Mouse (Mus musculus): ENCODE data around the gene Fam227a. TPM values are rescaled to one million over a fixed set of nuclear protein-coding genes. Genes with fewer than 3 reads are reported as not detected.

The Fam227a gene
- polyA plus RNA-seq (2016; fragmentation: Nextera tagmentation; extraction: Ambion mirVana): 1.8 and 2.5 TPM in 2 replicates

GRCm38 (mm10) chr15:79658531-79659375 lies at the start of gene Fam227a, which contains the start of gene Cby1:
Gene Fam227a, minus strand, starts transcription at chr15:79658956.
Gene Cby1, plus strand, starts transcription at chr15:79659199.
- peak; percentile 99 for DNase-seq (ENCODE audit: extremely low spot score, low spot score)
- Histone ChIP-seq H3K27me3 (ENCODE audit: poor library complexity, severe bottlenecking) (no peaks in the 10 kb centered on the region), H3K36me3 (replicated peaks) (peaks cover 30% of the 10 kb centered on the region), H3K4me3 (peak within 1 kb of the TSS; percentile 80), H3K4me1 (peaks cover 15% of the 10 kb centered on the region), H3K9me3 (peaks cover 5% of the 10 kb centered on the region; the same call in 1 of the 2 replicates), H3K27ac (peak within 1 kb of the TSS; percentile 99)
- WGBS: under 1% methylated on average over 55 of the region's 55 CpGs

GRCm38 (mm10) chr15:79708229-79708822 lies 49.6 kb upstream of the Fam227a start:
- 90% methylated on average over 5 of the region's 5 CpGs for WGBS
- Histone ChIP-seq H3K4me3 (no peak overlapping the region), H3K36me3 (replicated peaks) (peaks cover 74% of the 10 kb centered on the region)

GRCm38 (mm10) chr15:79706603-79707214 lies 48.0 kb upstream of the Fam227a start:
- no peaks in the 10 kb centered on the region for H3K27me3 ChIP-seq (ENCODE audit: poor library complexity, severe bottlenecking)
- DNase-seq (ENCODE audit: extremely low spot score, low spot score): no peak
- no peak overlapping the region for H3K4me3 ChIP-seq
- H3K9me3 ChIP-seq: no peaks in the 10 kb centered on the region
- peaks cover 58% of the 10 kb centered on the region for H3K36me3 ChIP-seq (replicated peaks)
- no peaks in the 10 kb centered on the region for H3K4me1 ChIP-seq
- no peak overlapping the region for H3K27ac ChIP-seq
- 93% methylated on average over 17 of the region's 17 CpGs for WGBS

More at GRCm38 (mm10) chr15:79708229-79708822, 49.6 kb upstream of the Fam227a start:
- Histone ChIP-seq H3K27ac (no peak overlapping the region), H3K27me3 (ENCODE audit: poor library complexity, severe bottlenecking) (no peaks in the 10 kb centered on the region), H3K9me3 (no peaks in the 10 kb centered on the region), H3K4me1 (no peaks in the 10 kb centered on the region)
- no peak for DNase-seq (ENCODE audit: extremely low spot score, low spot score)

GRCm38 (mm10) chr15:79697558-79698187 lies 38.9 kb upstream of the Fam227a start:
- H3K4me1 ChIP-seq: peaks cover 36% of the 10 kb centered on the region
- no peak for DNase-seq (ENCODE audit: extremely low spot score, low spot score)
- H3K27ac ChIP-seq: 0 out of 2 replicates have a peak overlapping the region, but pooled peaks have one; percentile 16
- no peaks in the 10 kb centered on the region for H3K27me3 ChIP-seq (ENCODE audit: poor library complexity, severe bottlenecking)
- no peaks in the 10 kb centered on the region for H3K9me3 ChIP-seq
- H3K36me3 ChIP-seq (replicated peaks): peaks cover 56% of the 10 kb centered on the region
- no peak overlapping the region for H3K4me3 ChIP-seq
- WGBS: 87% methylated on average over 9 of the region's 9 CpGs

GRCm38 (mm10) chr15:79697011-79697410 lies 38.3 kb upstream of the Fam227a start:
- peaks cover 42% of the 10 kb centered on the region for H3K4me1 ChIP-seq
- 86% methylated on average over 6 of the region's 6 CpGs for WGBS
- no peaks in the 10 kb centered on the region for H3K9me3 ChIP-seq
- no peaks in the 10 kb centered on the region for H3K27me3 ChIP-seq (ENCODE audit: poor library complexity, severe bottlenecking)
- no peak for DNase-seq (ENCODE audit: extremely low spot score, low spot score)
- H3K36me3 ChIP-seq (replicated peaks): peaks cover 56% of the 10 kb centered on the region
- H3K4me3 ChIP-seq: no peak overlapping the region
- H3K27ac ChIP-seq: 0 out of 2 replicates have a peak overlapping the region, but pooled peaks have one; percentile 16

GRCm38 (mm10) chr15:79696508-79696907 lies 37.8 kb upstream of the Fam227a start:
- Histone ChIP-seq H3K4me3 (no peak overlapping the region), H3K4me1 (peaks cover 47% of the 10 kb centered on the region), H3K9me3 (no peaks in the 10 kb centered on the region), H3K27me3 (ENCODE audit: poor library complexity, severe bottlenecking) (no peaks in the 10 kb centered on the region), H3K36me3 (replicated peaks) (peaks cover 56% of the 10 kb centered on the region), H3K27ac (no peak overlapping the region)
- DNase-seq (ENCODE audit: extremely low spot score, low spot score): no peak
- 92% methylated on average over 2 of the region's 2 CpGs for WGBS

GRCm38 (mm10) chr15:79695516-79695915 lies 36.8 kb upstream of the Fam227a start:
- Histone ChIP-seq H3K27me3 (ENCODE audit: poor library complexity, severe bottlenecking) (no peaks in the 10 kb centered on the region), H3K4me3 (no peak overlapping the region), H3K4me1 (peaks cover 54% of the 10 kb centered on the region), H3K27ac (no peak overlapping the region), H3K36me3 (replicated peaks) (peaks cover 56% of the 10 kb centered on the region), H3K9me3 (no peaks in the 10 kb centered on the region)
- WGBS: 76% methylated on average over 3 of the region's 3 CpGs
- no peak for DNase-seq (ENCODE audit: extremely low spot score, low spot score)

GRCm38 (mm10) chr15:79694512-79694911 lies 35.8 kb upstream of the Fam227a start:
- H3K4me1 ChIP-seq: peaks cover 61% of the 10 kb centered on the region

GRCm38 (mm10) chr15:79693740-79694139 lies 35.0 kb upstream of the Fam227a start:
- Histone ChIP-seq H3K4me3 (peak overlapping the region; percentile 16; the same call in 1 of the 2 replicates), H3K27me3 (ENCODE audit: poor library complexity, severe bottlenecking) (peaks cover 4% of the 10 kb centered on the region; the same call in 1 of the 2 replicates), H3K36me3 (replicated peaks) (peaks cover 48% of the 10 kb centered on the region), H3K9me3 (no peaks in the 10 kb centered on the region), H3K4me1 (peaks cover 68% of the 10 kb centered on the region), H3K27ac (no peak overlapping the region)
- WGBS: 88% methylated on average over 11 of the region's 11 CpGs
- DNase-seq (ENCODE audit: extremely low spot score, low spot score): no peak

More at GRCm38 (mm10) chr15:79694512-79694911, 35.8 kb upstream of the Fam227a start:
- no peak overlapping the region for H3K4me3 ChIP-seq
- H3K27me3 ChIP-seq (ENCODE audit: poor library complexity, severe bottlenecking): no peaks in the 10 kb centered on the region
- peaks cover 54% of the 10 kb centered on the region for H3K36me3 ChIP-seq (replicated peaks)
- no peaks in the 10 kb centered on the region for H3K9me3 ChIP-seq
- no peak overlapping the region for H3K27ac ChIP-seq
- DNase-seq (ENCODE audit: extremely low spot score, low spot score): no peak
- 93% methylated on average over 4 of the region's 4 CpGs for WGBS

- no peaks in the 10 kb centered on the region for H3K9me3 ChIP-seq
- H3K27me3 ChIP-seq (ENCODE audit: poor library complexity, severe bottlenecking): peaks cover 4% of the 10 kb centered on the region; the same call in 1 of the 2 replicates
- 89% methylated on average over 5 of the region's 5 CpGs for WGBS
- H3K27ac ChIP-seq: no peak overlapping the region
- H3K4me3 ChIP-seq: peak overlapping the region; percentile 98
- peaks cover 37% of the 10 kb centered on the region for H3K36me3 ChIP-seq (replicated peaks)
- no peak for DNase-seq (ENCODE audit: extremely low spot score, low spot score)
- H3K4me1 ChIP-seq: peaks cover 68% of the 10 kb centered on the region
Measured at GRCm38 (mm10) chr15:79692334-79692733, 33.6 kb upstream of the Fam227a start.

GRCm38 (mm10) chr15:79691023-79691508 lies 32.3 kb upstream of the Fam227a start:
- H3K36me3 ChIP-seq (replicated peaks): peaks cover 24% of the 10 kb centered on the region
- peak overlapping the region; percentile 95 for H3K27ac ChIP-seq
- DNase-seq (ENCODE audit: extremely low spot score, low spot score): no peak
- H3K27me3 ChIP-seq (ENCODE audit: poor library complexity, severe bottlenecking): peaks cover 4% of the 10 kb centered on the region; the same call in 1 of the 2 replicates
- peaks cover 67% of the 10 kb centered on the region for H3K4me1 ChIP-seq
- no peaks in the 10 kb centered on the region for H3K9me3 ChIP-seq
- WGBS: under 1% methylated on average over 53 of the region's 53 CpGs
- peak overlapping the region; percentile 98 for H3K4me3 ChIP-seq

Measured in forebrain, embryonic 10.5 days (tissue).